Comparison of ENCODE assay signal across 9 mouse cellular contexts in the genomic region with DNA sequence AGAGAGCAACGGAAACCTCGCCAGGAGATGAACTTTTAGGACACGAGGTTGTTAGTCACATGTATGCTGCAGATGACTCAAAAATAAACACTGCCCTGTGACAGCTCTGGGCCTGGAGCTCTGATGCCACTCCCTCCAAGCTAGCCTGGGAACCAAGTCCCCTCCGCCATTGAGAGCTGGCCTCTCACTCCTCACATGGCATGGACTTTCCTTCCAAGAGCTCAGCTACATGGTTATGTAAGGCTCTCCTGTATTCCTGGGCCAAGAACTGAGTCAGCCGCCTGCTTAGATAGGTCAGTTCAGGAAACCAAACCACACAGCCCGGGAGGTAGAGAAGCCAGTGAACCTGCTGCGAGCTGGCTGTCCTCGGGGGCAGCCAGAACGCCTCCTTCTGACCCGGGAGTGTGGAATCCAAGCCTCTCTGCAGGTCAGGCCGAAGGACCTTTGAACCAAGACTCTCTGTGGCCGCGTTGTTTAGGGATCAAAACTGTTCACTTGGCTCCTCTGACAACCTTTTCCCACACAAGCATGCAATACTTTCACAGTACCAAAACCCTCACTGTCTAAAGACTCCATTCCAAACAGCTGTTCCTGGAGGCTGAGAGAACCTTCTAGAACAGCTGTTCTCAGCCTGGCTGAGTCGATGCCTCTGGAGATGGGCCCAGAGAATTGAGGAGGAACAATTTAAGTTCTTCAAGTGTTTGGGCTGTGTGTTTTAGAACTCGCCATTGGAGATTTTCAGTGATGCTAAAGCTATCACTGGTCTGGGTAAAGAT.
DNase-seq lines count a peak whose midpoint lies in the region; ATAC-seq and TF ChIP-seq lines count a peak whose summit lies in the region.
"Had no signal": no experiment of that assay in that cellular context is flagged by ENCODE, and none has a peak within 500 bp of the region (broad histone marks: within the 10 kb centered on the region; RNA-seq: fewer than 3 reads in every experiment).

No protein-coding gene starts in this region.

- no peak overlapping the region for H3K4me2 ChIP-seq in kidney, embryonic 16.5 days (replicated peaks; ENCODE audit: low read depth, low read length)
- H3K4me2 ChIP-seq in liver, postnatal 0 days (ENCODE audit: low read depth, low read length), result no peak overlapping the region
- no peak overlapping the region for H3K4me2 ChIP-seq in midbrain, embryonic 15.5 days

- H3K27ac ChIP-seq in kidney, adult 2 months (ENCODE audit: insufficient read depth, low read depth, low read length), result peak overlapping the region; percentile 94
- no peak overlapping the region for H3K27ac ChIP-seq in kidney, embryonic 16.5 days (ENCODE audit: low read length)
- H3K27ac ChIP-seq in left cerebral cortex, adult 2 months, result peak overlapping the region; percentile 71
- H3K27ac ChIP-seq in embryonic facial prominence, embryonic 10.5 days (replicated peaks), result no peak overlapping the region
- no peak overlapping the region for H3K27ac ChIP-seq in liver, postnatal 0 days (ENCODE audit: low read depth)
- no peak overlapping the region for H3K27ac ChIP-seq in midbrain, embryonic 15.5 days

- H3K9ac ChIP-seq in kidney, embryonic 16.5 days (replicated peaks; ENCODE audit: low read length), result no peak overlapping the region
- no peak overlapping the region for H3K9ac ChIP-seq in liver, postnatal 0 days (replicated peaks)
- no peak overlapping the region for H3K9ac ChIP-seq in midbrain, embryonic 15.5 days

- H3K9me3 ChIP-seq in kidney, embryonic 16.5 days (ENCODE audit: low read length), result no peaks in the 10 kb centered on the region
- H3K9me3 ChIP-seq in embryonic facial prominence, embryonic 10.5 days, result no peaks in the 10 kb centered on the region
- no peaks in the 10 kb centered on the region for H3K9me3 ChIP-seq in liver, postnatal 0 days (ENCODE audit: low read length)
- H3K9me3 ChIP-seq in midbrain, embryonic 15.5 days, result no peaks in the 10 kb centered on the region
- H3K9me3 ChIP-seq: G1E had no signal

- no peaks in the 10 kb centered on the region for H3K27me3 ChIP-seq in kidney, adult 2 months (replicated peaks; ENCODE audit: control insufficient read depth, insufficient read depth, low read length)
- H3K27me3 ChIP-seq in kidney, embryonic 16.5 days (ENCODE audit: insufficient read depth, low read length), result no peaks in the 10 kb centered on the region
- 0 out of 2 replicates have a peak, but pooled peaks cover 3% of the 10 kb centered on the region for H3K27me3 ChIP-seq in embryonic facial prominence, embryonic 10.5 days (replicated peaks; ENCODE audit: low read depth, poor library complexity, severe bottlenecking)
- H3K27me3 ChIP-seq in liver, postnatal 0 days (ENCODE audit: insufficient read depth, low read length), result no peaks in the 10 kb centered on the region
- H3K27me3 ChIP-seq in midbrain, embryonic 15.5 days (replicated peaks), result no peaks in the 10 kb centered on the region

- no peaks in the 10 kb centered on the region for H3K36me3 ChIP-seq in kidney, adult 2 months (ENCODE audit: control insufficient read depth, insufficient read depth, low read length)
- no peaks in the 10 kb centered on the region for H3K36me3 ChIP-seq in kidney, embryonic 16.5 days (ENCODE audit: insufficient read depth, low read length)
- no peaks in the 10 kb centered on the region for H3K36me3 ChIP-seq in embryonic facial prominence, embryonic 10.5 days (replicated peaks)
- H3K36me3 ChIP-seq in liver, postnatal 0 days (replicated peaks; ENCODE audit: insufficient read depth, low read length), result no peaks in the 10 kb centered on the region
- H3K36me3 ChIP-seq in midbrain, embryonic 15.5 days (replicated peaks), result no peaks in the 10 kb centered on the region
- H3K36me3 ChIP-seq: G1E had no signal

- no peak overlapping the region for H3K4me3 ChIP-seq in kidney, adult 2 months (ENCODE audit: insufficient read depth, low read depth, low read length)
- H3K4me3 ChIP-seq in kidney, embryonic 16.5 days (ENCODE audit: low read length), result no peak overlapping the region
- no peak overlapping the region for H3K4me3 ChIP-seq in left cerebral cortex, adult 2 months
- H3K4me3 ChIP-seq in embryonic facial prominence, embryonic 10.5 days, result no peak overlapping the region
- no peak overlapping the region for H3K4me3 ChIP-seq in liver, postnatal 0 days (ENCODE audit: low read depth, low read length)
- H3K4me3 ChIP-seq in midbrain, embryonic 15.5 days, result no peak overlapping the region

- intact Hi-C loops in left cerebral cortex, adult 2 months (cut with DNase I), result no loop called here

- DNase-seq in kidney, adult 2 months, result peak; percentile 96
- DNase-seq in adrenal gland, adult 18-20 months (ENCODE audit: low spot score in 2 of 2), result peak; percentile 30 to 38
- DNase-seq in gastrocnemius, adult 18-20 months (ENCODE audit: low spot score), result peak; percentile 93
- DNase-seq in left cerebral cortex, adult 2 months (ENCODE audit: extremely low spot score in 1 of 2, low spot score in 2 of 2), result peak in 1 of 2 experiments; percentile 28
- no peak for DNase-seq in embryonic facial prominence, embryonic 10.5 days (ENCODE audit: low spot score)
- DNase-seq in liver, postnatal 0 days, result no peak

- peaks cover 10% of the 10 kb centered on the region; the same call in 1 of the 2 replicates for H3K4me1 ChIP-seq in kidney, adult 2 months (ENCODE audit: control insufficient read depth, insufficient read depth, low read length)
- no peaks in the 10 kb centered on the region for H3K4me1 ChIP-seq in kidney, embryonic 16.5 days (ENCODE audit: insufficient read depth, low read length)
- no peaks in the 10 kb centered on the region for H3K4me1 ChIP-seq in embryonic facial prominence, embryonic 10.5 days
- H3K4me1 ChIP-seq in liver, postnatal 0 days (ENCODE audit: insufficient read depth), result peaks cover 3% of the 10 kb centered on the region; the same call in 1 of the 2 replicates
- H3K4me1 ChIP-seq in midbrain, embryonic 15.5 days, result no peaks in the 10 kb centered on the region

- TF ChIP-seq POLR2A in kidney, adult 2 months (IDR thresholded peaks at IDR 0.05; ENCODE audit: low read depth, low read length), result no peak

- no peak for TF ChIP-seq EP300 in liver, postnatal 0 days (IDR thresholded peaks at IDR 0.05; ENCODE audit: low read depth)

- WGBS in kidney, adult 2 months, result 46% methylated on average over 15 of the region's 15 CpGs
- WGBS in kidney, embryonic 16.5 days, result 76% methylated on average over 15 of the region's 15 CpGs
- 82% methylated on average over 15 of the region's 15 CpGs for WGBS in embryonic facial prominence, embryonic 10.5 days
- WGBS in liver, postnatal 0 days (ENCODE audit: insufficient replicate concordance), result 63% methylated on average over 15 of the region's 15 CpGs
- 88% methylated on average over 15 of the region's 15 CpGs for WGBS in midbrain, embryonic 15.5 days

- TF ChIP-seq CTCF in kidney, adult 2 months (conservative IDR thresholded peaks at IDR 0.05; ENCODE audit: insufficient read depth, insufficient read length, low read depth, low read length), result no peak
- no peak for TF ChIP-seq CTCF in left cerebral cortex, adult 2 months (IDR thresholded peaks at IDR 0.05)
- TF ChIP-seq CTCF in liver, postnatal 0 days (IDR thresholded peaks at IDR 0.05; ENCODE audit: low read depth), result no peak

- ATAC-seq in kidney, embryonic 16.5 days (ENCODE audit: low FRiP score, low TSS enrichment), result no peak
- no peak for ATAC-seq in liver, postnatal 0 days
- ATAC-seq in midbrain, embryonic 15.5 days (replicated peaks), result no peak

Comparison
In these comparisons a context has a peak if more than half of its experiments do, and no peak if none do; other contexts are left out.
1. H3K27ac ChIP-seq: peak in kidney, adult 2 months (single experiment) and left cerebral cortex, adult 2 months (single experiment); none in kidney, embryonic 16.5 days (single experiment), embryonic facial prominence, embryonic 10.5 days (single experiment), liver, postnatal 0 days (single experiment) and midbrain, embryonic 15.5 days (single experiment).
2. DNase-seq: peak in kidney, adult 2 months (single experiment), adrenal gland, adult 18-20 months (2 of 2) and gastrocnemius, adult 18-20 months (single experiment); none in embryonic facial prominence, embryonic 10.5 days (single experiment) and liver, postnatal 0 days (single experiment).